Mouse (Mus musculus): Measurements from ENCODE around the gene Chst11. TPM values are rescaled to one million over a fixed set of nuclear protein-coding genes. Genes with fewer than 3 reads are reported as not detected.

The Chst11 gene
- 2.9 TPM in 2 replicates for polyA plus RNA-seq (2015; fragmentation: Nextera tagmentation; extraction: Ambion mirVana)

DNA sequence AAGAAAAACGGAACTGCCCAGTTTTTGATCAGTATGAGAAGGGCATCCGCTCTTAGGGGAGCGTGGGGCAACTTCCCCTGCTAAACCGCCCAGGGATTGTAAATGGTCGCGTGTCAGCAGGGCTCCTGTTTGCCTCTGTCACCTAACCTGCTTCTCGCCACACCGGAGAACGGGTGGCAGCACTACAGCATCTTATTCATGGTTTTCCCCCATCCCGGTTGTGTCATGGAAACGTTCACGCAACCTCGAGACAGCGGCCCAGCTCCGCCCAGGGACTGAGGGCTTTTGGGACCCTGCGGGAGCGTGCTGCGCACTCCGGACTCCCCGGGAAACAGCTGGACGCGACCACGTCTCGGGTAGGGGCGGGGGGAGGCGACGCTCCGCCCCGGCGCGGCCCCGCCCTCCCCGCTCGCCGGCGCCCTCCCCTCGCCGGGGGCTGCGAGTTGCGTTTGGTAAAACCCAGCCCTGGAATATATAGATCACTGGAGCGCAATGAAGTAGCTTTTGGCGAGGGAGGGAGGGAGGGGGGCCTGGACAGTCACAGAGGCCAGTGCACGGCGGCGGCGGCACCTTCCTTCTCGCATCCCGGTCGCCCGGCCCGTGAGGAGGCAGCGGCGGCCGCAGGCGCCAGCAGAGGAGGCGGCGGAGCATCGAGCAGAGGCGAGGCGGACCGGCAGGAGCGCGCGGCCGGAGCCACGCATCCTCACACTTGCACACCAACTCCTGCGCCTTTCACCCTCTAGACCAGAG lies at the start of gene Chst11:
TSS of gene Chst11 (plus strand) at position 549 of the 750 bp plus-strand sequence.
- H3K4me3 ChIP-seq (replicated peaks), result peak within 1 kb of the TSS; percentile 80
- peaks cover 43% of the 10 kb centered on the region for H3K4me1 ChIP-seq (replicated peaks)
- peak within 1 kb of the TSS; percentile 91 for H3K4me2 ChIP-seq (replicated peaks)
- H3K36me3 ChIP-seq, result no peaks in the 10 kb centered on the region
- ATAC-seq, result peak; percentile 88
- H3K9ac ChIP-seq (replicated peaks), result peak within 1 kb of the TSS; percentile 87
- H3K27me3 ChIP-seq, result peaks cover 34% of the 10 kb centered on the region
- H3K27ac ChIP-seq, result peak within 1 kb of the TSS; percentile 90
- H3K9me3 ChIP-seq, result no peaks in the 10 kb centered on the region
- WGBS, result under 1% methylated on average over 50 of the region's 67 CpGs

- Histone ChIP-seq H3K9ac (replicated peaks) (no peak overlapping the region), H3K27ac (no peak overlapping the region), H3K27me3 (no peaks in the 10 kb centered on the region), H3K4me1 (replicated peaks) (no peaks in the 10 kb centered on the region), H3K4me2 (replicated peaks) (no peak overlapping the region), H3K9me3 (no peaks in the 10 kb centered on the region), H3K4me3 (replicated peaks) (no peak overlapping the region), H3K36me3 (no peaks in the 10 kb centered on the region)
- ATAC-seq, result no peak
- WGBS, result 85% methylated on average over 6 of the region's 6 CpGs
Observed at GRCm38 (mm10) chr10:82935774-82936173, 49.5 kb upstream of the Chst11 start.

DNA sequence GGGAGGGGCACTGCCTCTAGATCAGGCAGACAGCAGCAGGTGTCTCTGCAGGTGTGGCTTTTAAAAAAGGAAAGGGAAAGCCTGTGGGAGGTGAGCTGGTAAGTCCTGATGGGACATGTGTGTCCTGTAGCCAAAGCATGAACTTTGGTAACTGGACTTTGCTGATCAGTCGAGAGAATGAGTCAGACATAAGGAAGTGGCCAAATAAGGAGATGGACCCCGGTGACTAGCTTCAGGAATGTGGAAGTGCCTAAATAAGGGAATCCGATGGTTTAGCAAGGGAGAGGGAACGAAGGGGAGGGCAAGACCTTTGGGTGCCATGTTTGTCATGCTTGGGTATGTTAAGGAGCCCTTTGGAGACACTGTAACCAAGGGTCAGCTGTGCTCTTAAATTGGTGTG lies 31.9 kb upstream of the Chst11 start:
- 86% methylated on average over 4 of the region's 4 CpGs for WGBS
- no peaks in the 10 kb centered on the region for H3K27me3 ChIP-seq
- H3K4me3 ChIP-seq (replicated peaks), result no peak overlapping the region
- H3K4me2 ChIP-seq (replicated peaks), result no peak overlapping the region
- H3K36me3 ChIP-seq, result no peaks in the 10 kb centered on the region
- H3K9me3 ChIP-seq, result no peaks in the 10 kb centered on the region
- ATAC-seq, result no peak
- no peak overlapping the region for H3K9ac ChIP-seq (replicated peaks)
- no peaks in the 10 kb centered on the region for H3K4me1 ChIP-seq (replicated peaks)
- H3K27ac ChIP-seq, result no peak overlapping the region

DNA sequence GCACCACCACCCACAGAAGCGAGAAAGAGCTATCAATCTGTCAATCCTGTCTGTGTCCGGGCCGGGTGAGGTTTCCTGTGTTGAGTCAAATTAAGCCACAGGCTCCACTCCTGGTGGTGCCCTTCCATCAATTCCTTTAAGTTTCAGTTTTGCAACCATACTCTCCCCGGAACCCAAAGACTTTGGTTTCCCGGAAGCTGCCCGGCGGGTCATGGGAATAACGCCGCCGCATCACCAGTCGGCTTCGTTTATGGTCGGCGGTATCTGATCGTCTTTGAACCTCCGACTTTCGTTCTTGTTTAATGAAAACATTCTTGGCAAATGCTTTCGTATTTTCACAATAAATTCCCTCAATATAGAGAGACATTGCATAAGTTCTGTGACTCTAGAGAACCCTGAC lies 30.2 kb upstream of the Chst11 start:
- 93% methylated on average over 18 of the region's 18 CpGs for WGBS
- no peak for ATAC-seq
- H3K4me1 ChIP-seq (replicated peaks), result no peaks in the 10 kb centered on the region
- H3K4me2 ChIP-seq (replicated peaks), result no peak overlapping the region
- no peaks in the 10 kb centered on the region for H3K27me3 ChIP-seq
- H3K4me3 ChIP-seq (replicated peaks), result no peak overlapping the region
- no peaks in the 10 kb centered on the region for H3K9me3 ChIP-seq
- no peak overlapping the region for H3K9ac ChIP-seq (replicated peaks)
- no peak overlapping the region for H3K27ac ChIP-seq
- H3K36me3 ChIP-seq, result no peaks in the 10 kb centered on the region

- no peaks in the 10 kb centered on the region for H3K36me3 ChIP-seq
- no peak for ATAC-seq
- H3K9ac ChIP-seq (replicated peaks), result no peak overlapping the region
- no peaks in the 10 kb centered on the region for H3K4me1 ChIP-seq (replicated peaks)
- H3K4me2 ChIP-seq (replicated peaks), result no peak overlapping the region
- H3K27me3 ChIP-seq, result no peaks in the 10 kb centered on the region
- H3K27ac ChIP-seq, result no peak overlapping the region
- H3K9me3 ChIP-seq, result no peaks in the 10 kb centered on the region
- 79% methylated on average over 5 of the region's 5 CpGs for WGBS
- no peak overlapping the region for H3K4me3 ChIP-seq (replicated peaks)
Observed at GRCm38 (mm10) chr10:82958218-82958761, 27.0 kb upstream of the Chst11 start.

GRCm38 (mm10) chr10:82959316-82959715 lies 26.0 kb upstream of the Chst11 start:
- no peaks in the 10 kb centered on the region for H3K4me1 ChIP-seq (replicated peaks)
- H3K4me2 ChIP-seq (replicated peaks), result no peak overlapping the region
- H3K27me3 ChIP-seq, result no peaks in the 10 kb centered on the region
- no peak overlapping the region for H3K27ac ChIP-seq
- H3K4me3 ChIP-seq (replicated peaks), result no peak overlapping the region
- no peak overlapping the region for H3K9ac ChIP-seq (replicated peaks)
- no peaks in the 10 kb centered on the region for H3K36me3 ChIP-seq
- H3K9me3 ChIP-seq, result no peaks in the 10 kb centered on the region
- ATAC-seq, result no peak

DNA sequence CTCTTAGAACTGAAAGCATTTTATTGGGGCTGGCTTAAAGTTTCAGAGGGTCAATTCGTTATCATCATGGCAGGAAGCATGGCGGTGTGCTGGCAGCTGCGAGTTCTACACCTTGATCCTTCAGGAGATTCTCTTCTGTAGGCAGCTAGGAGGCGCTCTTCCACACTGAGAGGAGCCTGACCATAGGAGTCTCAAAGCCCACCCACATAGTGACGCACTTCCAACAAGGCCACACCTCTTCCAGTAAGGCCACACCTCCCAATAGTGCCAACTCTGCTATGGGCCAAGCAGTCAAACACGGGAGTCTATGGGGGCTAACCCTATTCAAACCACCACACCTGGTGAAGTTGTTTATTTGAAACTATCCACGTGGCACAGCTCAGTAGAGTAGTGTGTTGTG lies 24.0 kb upstream of the Chst11 start:
- no peaks in the 10 kb centered on the region for H3K9me3 ChIP-seq
- H3K4me2 ChIP-seq (replicated peaks), result no peak overlapping the region
- no peak overlapping the region for H3K9ac ChIP-seq (replicated peaks)
- H3K27ac ChIP-seq, result no peak overlapping the region
- WGBS, result 54% methylated on average over 7 of the region's 7 CpGs
- H3K27me3 ChIP-seq, result no peaks in the 10 kb centered on the region
- 0 out of 2 replicates have a peak, but pooled peaks have one; percentile 17 for ATAC-seq
- no peaks in the 10 kb centered on the region for H3K4me1 ChIP-seq (replicated peaks)
- H3K36me3 ChIP-seq, result no peaks in the 10 kb centered on the region
- H3K4me3 ChIP-seq (replicated peaks), result no peak overlapping the region

DNA sequence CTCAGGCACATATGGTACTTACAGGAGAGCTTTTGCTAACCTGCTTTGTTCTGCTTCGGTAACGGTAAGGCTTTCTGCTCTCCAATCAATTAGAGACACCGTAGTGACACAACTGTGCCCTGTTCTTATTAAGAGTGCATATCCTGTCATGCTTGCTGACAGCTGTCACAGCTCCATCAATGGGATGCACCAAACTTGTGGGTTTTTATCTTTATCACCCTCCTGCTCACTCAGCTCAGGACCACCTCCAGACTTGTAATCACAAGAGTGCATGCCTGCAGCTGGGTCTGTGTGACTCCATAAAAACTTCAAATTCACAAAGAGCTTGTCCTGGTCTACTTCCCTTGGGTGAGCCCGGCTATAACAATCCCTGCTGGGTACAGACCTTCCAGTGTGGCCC lies 23.3 kb upstream of the Chst11 start:
- Histone ChIP-seq H3K27ac (no peak overlapping the region), H3K4me3 (replicated peaks) (no peak overlapping the region), H3K27me3 (no peaks in the 10 kb centered on the region), H3K4me1 (replicated peaks) (no peaks in the 10 kb centered on the region), H3K36me3 (no peaks in the 10 kb centered on the region), H3K4me2 (replicated peaks) (no peak overlapping the region), H3K9me3 (no peaks in the 10 kb centered on the region), H3K9ac (replicated peaks) (no peak overlapping the region)
- ATAC-seq, result 0 out of 2 replicates have a peak, but pooled peaks have one; percentile 24
- 69% methylated on average over 4 of the region's 4 CpGs for WGBS

GRCm38 (mm10) chr10:82962472-82963020 lies 22.8 kb upstream of the Chst11 start:
- ATAC-seq, result no peak
- no peak overlapping the region for H3K4me3 ChIP-seq (replicated peaks)
- no peaks in the 10 kb centered on the region for H3K36me3 ChIP-seq
- H3K9ac ChIP-seq (replicated peaks), result no peak overlapping the region
- H3K27me3 ChIP-seq, result no peaks in the 10 kb centered on the region
- no peak overlapping the region for H3K27ac ChIP-seq
- H3K9me3 ChIP-seq, result no peaks in the 10 kb centered on the region
- no peak overlapping the region for H3K4me2 ChIP-seq (replicated peaks)
- no peaks in the 10 kb centered on the region for H3K4me1 ChIP-seq (replicated peaks)
- WGBS, result 87% methylated on average over 6 of the region's 6 CpGs

- Histone ChIP-seq H3K4me2 (replicated peaks) (no peak overlapping the region), H3K9ac (replicated peaks) (no peak overlapping the region), H3K9me3 (no peaks in the 10 kb centered on the region), H3K4me3 (replicated peaks) (no peak overlapping the region), H3K27me3 (no peaks in the 10 kb centered on the region), H3K4me1 (replicated peaks) (no peaks in the 10 kb centered on the region), H3K27ac (no peak overlapping the region), H3K36me3 (no peaks in the 10 kb centered on the region)
- ATAC-seq, result no peak
- WGBS, result 75% methylated on average over 7 of the region's 7 CpGs
Observed at GRCm38 (mm10) chr10:82964491-82964890, 20.8 kb upstream of the Chst11 start.

GRCm38 (mm10) chr10:82966672-82967071 lies 18.6 kb upstream of the Chst11 start:
- WGBS, result 91% methylated on average over 7 of the region's 7 CpGs
- no peaks in the 10 kb centered on the region for H3K27me3 ChIP-seq
- no peaks in the 10 kb centered on the region for H3K9me3 ChIP-seq
- no peak overlapping the region for H3K27ac ChIP-seq
- H3K9ac ChIP-seq (replicated peaks), result no peak overlapping the region
- no peaks in the 10 kb centered on the region for H3K4me1 ChIP-seq (replicated peaks)
- no peaks in the 10 kb centered on the region for H3K36me3 ChIP-seq
- no peak overlapping the region for H3K4me3 ChIP-seq (replicated peaks)
- no peak overlapping the region for H3K4me2 ChIP-seq (replicated peaks)
- ATAC-seq, result no peak

DNA sequence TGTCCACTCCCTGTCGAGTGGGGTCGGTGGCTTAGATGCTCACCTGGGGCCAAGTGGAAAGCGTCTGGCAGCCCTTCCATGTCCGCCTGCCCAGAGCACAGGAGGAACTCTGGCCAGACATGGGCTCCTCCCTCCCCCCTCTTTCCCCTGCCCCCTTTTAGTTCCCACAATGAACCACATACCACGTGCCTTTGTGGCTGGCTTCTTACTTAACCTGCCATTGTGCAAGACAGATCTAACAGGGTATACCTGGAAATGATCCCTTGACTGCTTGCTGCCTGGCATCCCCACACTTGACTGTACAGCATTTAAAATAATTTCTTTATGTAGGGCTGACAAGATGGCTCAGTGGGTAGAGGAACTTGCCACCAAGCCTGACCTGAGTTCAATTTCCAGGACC lies 15.7 kb upstream of the Chst11 start:
- H3K36me3 ChIP-seq, result no peaks in the 10 kb centered on the region
- no peak for ATAC-seq
- H3K27ac ChIP-seq, result no peak overlapping the region
- no peak overlapping the region for H3K4me3 ChIP-seq (replicated peaks)
- no peak overlapping the region for H3K4me2 ChIP-seq (replicated peaks)
- no peaks in the 10 kb centered on the region for H3K4me1 ChIP-seq (replicated peaks)
- no peak overlapping the region for H3K9ac ChIP-seq (replicated peaks)
- no peaks in the 10 kb centered on the region for H3K9me3 ChIP-seq
- H3K27me3 ChIP-seq, result no peaks in the 10 kb centered on the region
- WGBS, result 78% methylated on average over 5 of the region's 5 CpGs
